Mouse (Mus musculus): ENCODE results near the gene Rnf151. TPM values are rescaled to one million over a fixed set of nuclear protein-coding genes. Genes with fewer than 3 reads are reported as not detected.

The Rnf151 gene
- polyA plus RNA-seq (2012): 0.10 and 0.29 TPM in 2 replicates

DNA sequence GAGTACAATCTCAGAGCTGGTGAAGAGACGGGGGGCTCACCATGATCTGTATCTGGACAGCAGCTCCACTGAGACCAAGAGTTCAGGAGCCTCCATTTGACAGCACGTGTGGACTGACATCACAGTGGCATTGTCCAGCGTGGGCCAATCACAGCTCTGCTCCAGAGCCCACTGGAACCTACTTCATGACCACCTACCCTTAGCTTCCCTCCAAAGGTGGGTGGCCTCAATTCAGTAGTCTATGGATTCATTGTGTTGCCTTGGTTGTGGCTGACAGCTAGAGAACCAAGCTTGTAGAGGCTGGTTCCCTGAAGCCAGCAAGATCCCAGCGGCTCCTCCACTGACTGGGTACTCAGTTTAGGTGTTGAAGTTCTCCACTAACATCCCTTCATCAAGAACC, at the start of gene Rnf151, which contains the start of gene Rps2:
Rnf151 (minus strand) TSS at position 121 of the 400 bp plus-strand sequence.
Rps2 (plus strand) TSS at position 174 of the 400 bp plus-strand sequence.

DNA sequence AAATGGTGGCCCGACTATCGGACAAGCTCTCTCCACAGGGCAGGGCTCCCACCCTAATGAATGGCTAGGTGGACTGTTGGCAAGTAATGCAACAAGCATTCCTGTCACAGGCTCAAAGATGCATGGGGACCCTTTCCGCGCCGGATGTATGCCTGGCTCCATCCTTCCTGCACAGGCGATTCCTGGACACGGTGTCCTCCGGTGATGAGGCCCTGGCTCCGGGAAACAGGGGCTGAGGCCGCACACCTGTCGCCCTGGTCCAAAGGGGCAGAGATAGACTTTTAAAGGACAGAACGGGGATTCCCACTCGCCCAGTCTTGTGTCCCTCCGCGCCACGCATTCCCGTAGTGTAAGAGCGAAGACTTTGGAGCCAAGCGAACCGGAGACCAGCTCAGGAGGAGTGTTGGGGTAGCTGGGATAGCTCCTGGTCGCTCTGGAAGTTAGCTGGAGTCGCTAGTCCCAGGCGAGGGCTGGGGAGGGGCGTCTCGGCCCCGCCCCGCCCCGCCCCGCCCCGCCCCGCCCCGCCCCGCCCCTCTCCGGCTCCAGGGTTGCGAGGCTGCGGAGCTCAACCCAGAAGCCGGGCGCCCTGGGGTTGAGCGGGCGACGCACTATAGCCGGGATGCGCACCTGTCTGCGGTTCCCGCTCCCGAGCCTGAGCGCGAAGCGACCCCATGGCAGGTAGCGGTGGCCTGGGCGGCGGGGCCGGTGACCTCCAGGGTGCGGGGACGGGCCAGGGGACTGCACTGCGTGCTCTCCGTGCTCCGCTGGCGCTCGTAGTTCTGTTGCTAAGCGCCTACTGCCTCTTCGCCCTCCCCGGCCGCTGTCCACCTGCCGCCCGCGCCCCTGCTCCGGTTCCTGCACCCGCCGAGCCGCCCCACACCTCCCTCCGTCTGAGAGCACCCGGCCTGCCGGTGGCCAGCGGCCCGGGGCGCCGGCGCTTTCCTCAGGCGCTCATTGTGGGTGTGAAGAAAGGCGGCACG, 34.8 kb upstream of the Rnf151 start, which contains the start of gene Hs3st6:
Hs3st6 (plus strand) TSS at position 574 of the 980 bp plus-strand sequence.

DNA sequence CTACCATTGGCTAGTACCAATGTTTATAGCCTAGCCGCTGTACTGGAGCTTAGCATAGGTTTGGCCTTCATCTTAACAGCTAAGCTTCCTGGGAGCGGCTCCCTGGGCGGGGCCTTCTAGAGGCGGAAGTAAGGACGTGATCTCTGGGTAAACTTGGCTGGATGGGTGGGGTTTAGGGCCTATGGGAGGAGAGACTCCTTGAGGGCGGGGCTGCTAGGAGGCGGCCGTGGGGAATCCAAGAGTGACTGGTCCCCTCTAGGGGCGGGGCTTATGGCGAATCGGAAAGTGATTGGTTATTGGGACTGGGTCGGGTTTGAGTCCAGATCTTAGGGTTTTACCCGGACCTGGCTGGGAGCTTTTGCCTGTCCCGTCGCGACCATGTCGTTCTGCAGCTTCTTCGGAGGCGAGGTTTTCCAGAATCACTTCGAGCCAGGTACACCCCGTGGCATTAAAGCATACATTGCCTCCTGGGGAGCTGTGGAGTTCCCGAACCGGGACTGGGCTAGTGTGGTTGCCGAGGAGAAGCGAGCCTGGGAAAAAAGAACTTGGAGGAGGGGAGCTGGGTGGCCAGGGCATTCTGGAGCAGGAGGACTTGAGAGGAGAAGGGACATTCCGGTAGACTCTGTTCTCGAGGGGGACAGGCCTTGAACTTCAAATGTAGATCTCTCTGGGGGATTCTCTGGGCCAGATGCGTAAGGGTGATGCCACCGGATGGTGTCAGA, 18.6 kb upstream of the Rnf151 start, which contains the start of gene Msrb1:
Msrb1 (plus strand) TSS at position 313 of the 722 bp plus-strand sequence.

DNA sequence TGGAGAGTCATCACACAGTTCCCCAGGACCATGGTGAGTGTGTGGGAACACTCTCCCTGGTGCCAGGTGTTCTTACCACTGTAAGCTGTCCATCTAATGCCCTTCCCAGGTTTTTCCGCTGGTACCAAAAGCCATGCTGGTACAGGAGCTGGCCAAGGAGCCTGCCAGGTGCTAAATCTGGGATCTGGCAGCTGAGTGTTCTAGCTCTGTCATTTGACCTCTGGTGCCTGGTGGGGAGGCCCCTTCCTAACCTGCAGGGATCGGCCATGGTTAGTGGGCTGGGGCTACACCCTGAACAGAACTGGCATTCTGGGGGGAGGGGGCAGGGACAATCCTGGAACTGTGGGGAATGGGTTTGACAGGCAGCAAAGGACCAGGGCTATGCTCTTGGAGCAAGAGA, 9.8 kb upstream of the Rnf151 start, which contains the start of gene Rpl3l:
Rpl3l (plus strand) TSS at position 203 of the 400 bp plus-strand sequence.

DNA sequence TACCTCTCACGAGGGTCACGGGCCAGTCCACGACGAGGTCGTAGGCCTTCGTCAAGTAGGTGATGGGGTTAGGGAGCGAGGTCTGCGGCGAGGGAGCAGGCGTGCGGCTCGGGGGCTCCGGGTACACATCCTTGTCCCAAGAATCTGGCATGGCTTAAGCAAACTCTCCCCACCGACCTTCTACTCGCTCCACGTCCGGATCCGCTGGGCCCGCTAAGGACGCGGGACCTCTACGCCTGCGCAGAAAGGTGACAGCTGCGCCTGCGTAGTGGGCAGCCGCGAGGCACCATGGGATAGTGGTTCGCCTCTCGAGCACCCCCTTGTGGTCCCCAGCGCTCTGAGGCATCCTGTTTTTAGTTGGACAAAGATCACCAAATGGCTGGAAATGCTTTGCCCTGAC, 6.3 kb upstream of the Rnf151 start, which contains the start of gene Ndufb10:
Ndufb10 (minus strand) TSS at position 295 of the 400 bp plus-strand sequence.

DNA sequence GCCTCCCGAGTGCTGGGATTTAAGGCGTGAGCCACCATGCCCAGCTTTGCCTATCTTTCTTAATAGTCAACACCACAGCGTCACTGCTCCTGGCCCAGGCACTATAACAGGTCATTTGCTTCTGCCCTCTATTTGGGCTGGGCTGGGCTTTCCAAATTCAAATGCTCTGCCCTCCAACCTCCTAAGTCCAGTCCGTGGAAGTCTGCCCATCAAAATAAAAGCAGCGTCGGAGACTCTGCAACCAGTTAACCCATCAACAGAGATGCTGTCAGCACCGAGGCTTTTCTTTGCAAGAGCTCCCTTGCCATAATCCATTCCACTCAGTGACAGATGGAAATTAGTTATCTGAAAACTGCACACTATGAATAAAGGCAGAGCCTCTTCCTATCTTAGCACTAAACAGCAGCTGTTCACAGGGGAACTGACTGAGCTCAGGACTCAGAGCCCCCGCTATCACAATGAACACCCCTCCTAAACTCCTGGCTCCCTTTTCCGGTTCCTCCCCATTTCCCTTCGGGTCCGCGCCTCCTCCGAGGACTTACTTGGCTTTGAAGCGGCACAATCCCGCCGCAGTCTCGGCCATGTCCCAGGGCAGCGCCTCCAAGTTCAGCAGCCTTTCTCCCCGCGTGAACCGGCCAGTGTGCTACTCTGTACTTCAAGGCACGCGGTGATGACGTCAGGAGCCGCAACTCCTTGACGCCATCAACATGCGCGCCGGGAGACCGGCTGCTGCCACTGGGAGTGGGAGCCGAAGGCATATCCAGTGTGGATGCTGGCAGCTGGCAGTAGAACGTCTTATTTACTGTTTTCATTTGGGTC, 10.7 kb downstream of the Rnf151 start, which contains the start of gene Tbl3:
Tbl3 (minus strand) TSS at position 679 of the 819 bp plus-strand sequence.

DNA sequence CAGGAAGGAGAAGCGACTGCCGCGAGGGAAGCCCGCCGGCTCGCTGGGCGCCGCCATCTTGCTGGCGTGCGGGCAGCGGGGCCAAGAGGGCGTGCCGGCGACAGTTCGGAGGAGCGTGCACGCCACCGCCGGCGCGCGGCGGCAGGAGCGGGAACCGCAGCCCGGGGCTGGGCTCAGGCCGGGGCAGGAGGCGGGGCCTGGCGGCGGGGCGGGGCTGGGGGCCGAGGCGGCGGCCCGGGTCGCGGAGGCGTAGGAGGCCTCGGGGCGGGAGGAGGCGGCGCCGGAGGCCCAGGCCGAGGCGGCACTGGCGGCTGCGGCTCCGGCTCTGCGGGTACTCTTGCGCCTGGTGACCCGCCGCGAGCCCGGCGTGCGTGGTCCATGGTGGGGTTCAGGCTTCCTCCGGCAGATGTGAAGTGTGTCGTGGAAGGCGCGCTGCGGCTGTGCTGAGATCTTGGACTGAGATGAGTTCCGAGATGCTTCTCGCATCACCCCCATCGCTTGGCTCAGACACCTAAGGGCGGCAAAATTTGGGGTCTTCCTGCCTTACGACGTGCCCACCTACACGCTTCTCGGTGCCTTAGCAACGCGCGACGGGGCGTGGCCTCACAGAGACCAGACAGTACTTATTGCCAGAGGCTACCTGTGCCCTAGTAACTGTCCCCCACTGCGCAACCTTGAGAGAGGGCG, 21.7 kb downstream of the Rnf151 start, which contains the start of the genes Gfer and Noxo1:
Gfer (minus strand) TSS at position 146 of the 687 bp plus-strand sequence.
Noxo1 (plus strand) TSS at position 224 of the 687 bp plus-strand sequence.

DNA sequence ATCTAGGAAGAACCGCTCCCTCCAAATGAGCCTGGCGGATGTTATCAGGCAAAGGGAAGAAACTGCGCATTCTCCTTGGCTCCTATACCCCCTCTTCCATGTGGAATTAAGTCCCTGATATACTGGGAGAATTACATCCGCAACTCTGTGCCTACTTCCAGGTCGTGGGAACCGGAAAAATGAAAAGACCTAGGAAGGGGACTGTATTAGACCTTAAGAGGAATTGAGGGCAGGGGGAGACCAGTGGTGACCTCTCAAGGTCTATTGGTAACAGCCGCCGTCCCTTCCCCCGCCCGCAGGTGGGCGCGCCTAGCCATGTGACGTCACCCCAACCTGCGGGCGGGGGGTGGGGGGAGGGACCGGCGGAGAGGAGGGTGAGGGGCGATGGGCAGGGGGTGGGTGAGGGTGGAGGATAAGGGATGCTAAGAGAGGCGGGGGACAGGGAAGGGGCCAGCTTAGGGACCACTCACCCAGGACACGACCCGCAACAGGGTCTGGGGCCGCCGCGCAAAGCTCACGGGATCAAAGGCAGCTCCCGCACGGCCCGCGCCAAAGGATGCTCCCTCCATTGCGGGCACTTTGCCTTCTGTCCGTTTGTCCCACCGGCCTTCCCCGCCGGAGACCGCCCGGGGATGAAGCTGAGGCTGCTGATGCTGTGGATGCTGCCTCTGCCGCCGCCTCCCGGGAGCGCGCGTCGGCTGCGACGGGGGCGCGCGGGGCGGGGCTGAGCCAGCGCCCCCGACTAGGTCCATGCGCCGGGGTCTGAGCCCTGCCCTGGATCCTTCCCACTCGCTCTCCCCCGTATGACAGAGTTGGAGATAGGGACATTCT, 28.4 kb downstream of the Rnf151 start, which contains the start of gene Syngr3:
Syngr3 (minus strand) TSS at position 705 of the 831 bp plus-strand sequence.

DNA sequence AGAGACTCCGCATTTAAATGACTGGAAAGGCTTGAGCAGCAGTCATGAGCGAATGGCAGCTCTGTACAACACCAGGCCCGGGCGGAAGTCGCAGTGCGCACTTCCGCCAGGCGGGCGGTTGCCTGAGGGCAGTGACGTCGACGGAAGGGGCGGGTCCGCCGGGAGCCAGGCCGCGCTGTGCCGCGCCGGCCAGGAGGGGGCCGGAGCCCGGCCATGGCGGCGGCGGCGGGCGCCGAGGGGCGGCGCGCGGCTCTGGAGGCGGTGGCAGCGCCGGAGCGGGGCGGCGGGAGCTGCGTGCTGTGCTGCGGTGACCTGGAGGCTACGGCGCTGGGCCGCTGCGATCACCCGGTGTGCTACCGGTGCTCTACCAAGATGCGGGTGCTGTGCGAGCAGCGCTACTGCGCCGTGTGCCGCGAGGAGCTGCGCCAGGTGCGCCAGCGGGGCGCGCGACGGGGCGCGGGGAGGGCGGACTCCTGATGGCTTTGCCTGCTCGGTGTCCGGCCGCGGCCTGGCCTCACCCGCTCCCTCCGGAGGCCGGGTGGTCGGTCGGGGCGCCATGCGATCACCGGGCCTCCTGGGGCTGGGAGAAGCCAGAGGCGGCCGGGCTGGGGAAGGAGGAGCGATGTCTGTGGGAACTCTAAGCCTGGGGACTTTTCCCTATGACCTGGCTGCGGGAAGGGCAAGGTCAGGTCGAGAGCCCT, 48.2 kb downstream of the Rnf151 start, which contains the start of gene Zfp598:
Zfp598 (plus strand) TSS at position 143 of the 701 bp plus-strand sequence.

Other genes starting within 250 kb of the Rnf151 start
- gene E4f1, start 247.8 kb downstream of the Rnf151 start, polyA plus RNA-seq (2012): 22.1 and 25.5 TPM in 2 replicates
- gene Pgp, start 247.7 kb downstream of the Rnf151 start, polyA plus RNA-seq (2012): 40.9 and 49.4 TPM in 2 replicates
- gene Bricd5, start 244.2 kb downstream of the Rnf151 start, polyA plus RNA-seq (2012): 0.47 TPM in 1 of 2 replicates, not detected in the other
- 11.5 and 13.6 TPM in 2 replicates for gene Mlst8, start 239.0 kb downstream of the Rnf151 start, polyA plus RNA-seq (2012)
- gene Caskin1, start 229.5 kb downstream of the Rnf151 start, polyA plus RNA-seq (2012): 0.09 TPM in 2 replicates
- gene Traf7, start 190.1 kb downstream of the Rnf151 start, polyA plus RNA-seq (2012): 245 and 258 TPM in 2 replicates
- gene Rab26, start 183.9 kb downstream of the Rnf151 start, polyA plus RNA-seq (2012): 0.11 and 0.31 TPM in 2 replicates
- 8.2 and 11.0 TPM in 2 replicates for gene Pkd1, start 168.2 kb downstream of the Rnf151 start, polyA plus RNA-seq (2012)
- gene Tsc2, start 85.4 kb downstream of the Rnf151 start, polyA plus RNA-seq (2012): 54.9 and 75.1 TPM in 2 replicates
- gene Nthl1, start 85.4 kb downstream of the Rnf151 start, polyA plus RNA-seq (2012): 13.1 and 14.7 TPM in 2 replicates
- 6.3 and 8.8 TPM in 2 replicates for gene Slc9a3r2, start 67.7 kb downstream of the Rnf151 start, polyA plus RNA-seq (2012)
- 1.1 and 1.8 TPM in 2 replicates for gene Npw, start 59.6 kb downstream of the Rnf151 start, polyA plus RNA-seq (2012)
- gene Zfp598, start 48.4 kb downstream of the Rnf151 start, polyA plus RNA-seq (2012): 115 and 133 TPM in 2 replicates
- 0.09 and 0.17 TPM in 2 replicates for gene Syngr3, start 28.1 kb downstream of the Rnf151 start, polyA plus RNA-seq (2012)
- gene Gfer, start 21.9 kb downstream of the Rnf151 start, polyA plus RNA-seq (2012): 83.1 and 98.4 TPM in 2 replicates
- 1.4 and 1.9 TPM in 2 replicates for gene Noxo1, start 21.8 kb downstream of the Rnf151 start, polyA plus RNA-seq (2012)
- gene Tbl3, start 10.4 kb downstream of the Rnf151 start, polyA plus RNA-seq (2012): 27.5 and 29.5 TPM in 2 replicates
- 3,004 and 3,175 TPM in 2 replicates for gene Rps2, start 53 bp upstream of the Rnf151 start, polyA plus RNA-seq (2012)
- 406 and 479 TPM in 2 replicates for gene Ndufb10, start 6.4 kb upstream of the Rnf151 start, polyA plus RNA-seq (2012)
- 0.62 and 0.84 TPM in 2 replicates for gene Rpl3l, start 9.8 kb upstream of the Rnf151 start, polyA plus RNA-seq (2012)
- 41.5 and 68.8 TPM in 2 replicates for gene Msrb1, start 18.6 kb upstream of the Rnf151 start, polyA plus RNA-seq (2012)
- gene Hs3st6, start 34.9 kb upstream of the Rnf151 start, polyA plus RNA-seq (2012): 0.26 and 0.34 TPM in 2 replicates
- gene Meiob, start 86.2 kb upstream of the Rnf151 start, polyA plus RNA-seq (2012): not detected in 2 replicates
- 23.5 and 28.8 TPM in 2 replicates for gene Hagh, start 122.1 kb upstream of the Rnf151 start, polyA plus RNA-seq (2012)
- 4.0 and 4.1 TPM in 2 replicates for gene Fahd1, start 132.3 kb upstream of the Rnf151 start, polyA plus RNA-seq (2012)
- gene Igfals, start 147.9 kb upstream of the Rnf151 start, polyA plus RNA-seq (2012): 0.05 and 0.10 TPM in 2 replicates
- gene Nubp2, start 168.3 kb upstream of the Rnf151 start, polyA plus RNA-seq (2012): 90.9 and 102 TPM in 2 replicates
- gene Spsb3, start 168.6 kb upstream of the Rnf151 start, polyA plus RNA-seq (2012): 36.2 and 37.4 TPM in 2 replicates
- gene Eme2, start 177.0 kb upstream of the Rnf151 start, polyA plus RNA-seq (2012): 16.0 and 16.9 TPM in 2 replicates
- 84.7 and 84.8 TPM in 2 replicates for gene Mrps34, start 177.1 kb upstream of the Rnf151 start, polyA plus RNA-seq (2012)
- 19.9 and 26.0 TPM in 2 replicates for gene Nme3, start 178.4 kb upstream of the Rnf151 start, polyA plus RNA-seq (2012)
- gene Mapk8ip3, start 218.9 kb upstream of the Rnf151 start, polyA plus RNA-seq (2012): 47.5 and 84.7 TPM in 2 replicates
- gene Jpt2, start 242.6 kb upstream of the Rnf151 start, polyA plus RNA-seq (2012): 21.6 and 25.1 TPM in 2 replicates